Mouse (Mus musculus): Measurements from ENCODE around the gene Sema4c. TPM values are rescaled to one million over a fixed set of nuclear protein-coding genes. Genes with fewer than 3 reads are reported as not detected.

Sema4c gene
- polyA plus RNA-seq, 1 experiment, result 8.0 TPM

DNA sequence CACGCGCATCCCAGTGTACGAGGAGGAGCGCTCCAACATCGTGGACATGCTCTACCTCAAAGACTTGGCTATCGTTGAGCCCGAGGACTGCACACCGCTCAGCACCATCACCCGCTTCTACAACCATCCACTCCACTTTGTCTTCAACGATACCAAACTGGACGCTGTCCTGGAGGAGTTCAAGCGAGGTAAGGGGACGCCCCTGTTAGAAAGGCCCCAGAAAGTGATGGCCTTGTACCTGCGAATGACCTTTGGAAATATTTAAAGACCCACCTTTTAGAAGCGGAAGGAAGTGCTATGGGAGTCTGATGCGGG, 45.2 kb downstream of the Sema4c start:
- H3K27me3 ChIP-seq (replicated peaks; ENCODE audit: control insufficient read depth, insufficient read depth, low read length), result no peaks in the 10 kb centered on the region
- H3K4me3 ChIP-seq (ENCODE audit: insufficient read depth, low read depth, low read length), result peak overlapping the region; percentile 76
- DNase-seq, result no peak
- 6% methylated on average over 16 of the region's 16 CpGs for WGBS
- no peak overlapping the region; the same call in 1 of the 2 replicates for H3K27ac ChIP-seq (ENCODE audit: insufficient read depth, low read depth, low read length)
- H3K36me3 ChIP-seq (ENCODE audit: control insufficient read depth, insufficient read depth, low read length), result no peaks in the 10 kb centered on the region
- TF ChIP-seq CTCF (conservative IDR thresholded peaks at IDR 0.05; ENCODE audit: insufficient read depth, insufficient read length, low read depth, low read length) (no peak), POLR2A (IDR thresholded peaks at IDR 0.05; ENCODE audit: low read depth, low read length) (no peak)
- peaks cover 10% of the 10 kb centered on the region; the same call in 1 of the 2 replicates for H3K4me1 ChIP-seq (ENCODE audit: control insufficient read depth, insufficient read depth, low read length)

DNA sequence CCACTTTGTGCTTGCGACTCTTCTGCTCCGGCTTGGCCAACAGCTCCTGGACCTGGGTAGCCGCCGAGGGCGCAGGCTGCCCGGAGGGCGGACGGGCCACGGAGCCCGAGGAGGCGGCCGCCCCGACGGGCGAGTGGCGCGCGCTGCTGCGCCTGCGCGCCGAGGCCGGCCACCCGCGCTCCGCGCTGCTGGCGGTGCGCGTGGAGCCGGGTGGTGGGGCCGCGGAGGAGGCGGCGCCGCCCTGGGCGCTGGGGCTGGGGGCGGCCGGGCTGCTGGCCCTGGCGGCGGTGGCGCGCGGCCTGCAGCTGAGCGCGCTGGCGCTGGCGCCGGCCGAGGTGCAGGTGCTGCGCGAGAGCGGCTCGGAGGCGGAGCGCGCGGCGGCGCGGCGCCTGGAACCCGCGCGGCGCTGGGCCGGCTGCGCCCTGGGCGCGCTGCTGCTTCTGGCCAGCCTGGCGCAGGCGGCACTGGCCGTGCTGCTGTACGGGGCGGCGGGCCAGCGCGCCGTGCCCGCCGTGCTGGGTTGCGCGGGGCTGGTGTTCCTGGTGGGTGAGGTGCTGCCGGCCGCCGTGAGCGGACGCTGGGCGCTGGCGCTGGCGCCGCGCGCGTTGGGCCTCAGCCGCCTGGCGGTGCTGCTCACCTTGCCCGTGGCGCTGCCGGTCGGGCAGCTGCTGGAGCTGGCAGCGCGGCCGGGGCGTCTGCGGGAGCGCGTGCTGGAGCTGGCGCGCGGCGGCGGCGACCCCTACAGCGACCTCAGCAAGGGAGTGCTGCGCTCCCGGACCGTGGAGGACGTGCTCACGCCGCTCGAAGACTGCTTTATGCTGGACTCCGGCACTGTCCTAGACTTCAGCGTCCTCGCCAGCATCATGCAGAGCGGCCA, 45.8 kb downstream of the Sema4c start:
- H3K36me3 ChIP-seq (ENCODE audit: control insufficient read depth, insufficient read depth, low read length), result no peaks in the 10 kb centered on the region
- peak overlapping the region; percentile 76 for H3K4me3 ChIP-seq (ENCODE audit: insufficient read depth, low read depth, low read length)
- peaks cover 6% of the 10 kb centered on the region; the same call in 1 of the 2 replicates for H3K4me1 ChIP-seq (ENCODE audit: control insufficient read depth, insufficient read depth, low read length)
- peak; percentile 49 for DNase-seq
- no peaks in the 10 kb centered on the region for H3K27me3 ChIP-seq (replicated peaks; ENCODE audit: control insufficient read depth, insufficient read depth, low read length)
- TF ChIP-seq POLR2A (IDR thresholded peaks at IDR 0.05; ENCODE audit: low read depth, low read length) (no peak), CTCF (conservative IDR thresholded peaks at IDR 0.05; ENCODE audit: insufficient read depth, insufficient read length, low read depth, low read length) (0 out of 2 replicates have a peak, but pooled peaks have one; percentile 17)
- 7% methylated on average over 126 of the region's 126 CpGs for WGBS
- H3K27ac ChIP-seq (ENCODE audit: insufficient read depth, low read depth, low read length), result peak overlapping the region; percentile 75

DNA sequence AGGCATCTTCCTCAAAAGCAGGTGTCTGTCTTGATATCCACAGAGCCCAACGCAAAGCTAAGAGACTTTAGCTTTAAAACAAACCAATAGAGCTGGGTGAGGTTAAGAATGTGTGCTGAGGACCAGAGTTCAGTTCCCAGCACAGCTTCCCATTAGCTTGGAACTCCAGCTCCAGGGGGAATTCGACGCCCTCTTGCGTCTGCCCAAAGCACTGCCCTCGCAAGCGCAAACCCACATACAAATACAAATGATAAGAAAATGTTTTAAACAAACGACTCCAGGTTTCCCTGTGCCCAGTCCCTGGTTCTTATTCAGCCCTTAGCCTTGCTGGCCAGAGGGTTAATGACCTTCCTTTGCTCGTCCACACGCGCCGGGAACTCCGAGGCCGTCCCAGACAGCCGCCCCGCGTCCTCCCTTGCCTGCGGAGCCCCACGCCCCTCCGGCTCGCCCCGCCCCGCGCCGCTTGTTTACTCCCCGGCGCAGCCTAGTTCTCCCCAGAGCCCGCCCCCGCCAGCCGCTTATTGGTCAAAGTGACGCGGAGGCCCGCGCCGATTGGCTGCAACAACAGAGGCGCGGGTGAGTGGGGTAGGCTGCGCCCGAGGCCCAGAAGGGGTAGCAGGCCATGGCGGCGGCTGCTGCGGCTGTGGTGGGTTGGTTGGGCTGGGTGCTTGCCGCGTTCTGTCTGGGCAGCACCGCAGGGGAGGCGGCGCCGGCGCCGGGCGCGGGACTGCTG, 46.7 kb downstream of the Sema4c start, which contains the start of gene Cnnm3:
Gene Cnnm3, plus strand, starts transcription at position 579 of the 733 bp plus-strand sequence.
- no peaks in the 10 kb centered on the region; the same call in 1 of the 2 replicates for H3K36me3 ChIP-seq (ENCODE audit: control insufficient read depth, insufficient read depth, low read length)
- 2% methylated on average over 51 of the region's 51 CpGs for WGBS
- peak within 1 kb of the TSS; percentile 75 for H3K27ac ChIP-seq (ENCODE audit: insufficient read depth, low read depth, low read length)
- H3K27me3 ChIP-seq (replicated peaks; ENCODE audit: control insufficient read depth, insufficient read depth, low read length), result no peaks in the 10 kb centered on the region
- peaks cover 6% of the 10 kb centered on the region; the same call in 1 of the 2 replicates for H3K4me1 ChIP-seq (ENCODE audit: control insufficient read depth, insufficient read depth, low read length)
- TF ChIP-seq POLR2A (IDR thresholded peaks at IDR 0.05; ENCODE audit: low read depth, low read length) (peak; percentile 72), CTCF (conservative IDR thresholded peaks at IDR 0.05; ENCODE audit: insufficient read depth, insufficient read length, low read depth, low read length) (peak; percentile 46; the same call in 1 of the 2 replicates)
- peak; percentile 100 for DNase-seq
- peak within 1 kb of the TSS; percentile 76 for H3K4me3 ChIP-seq (ENCODE audit: insufficient read depth, low read depth, low read length)

DNA sequence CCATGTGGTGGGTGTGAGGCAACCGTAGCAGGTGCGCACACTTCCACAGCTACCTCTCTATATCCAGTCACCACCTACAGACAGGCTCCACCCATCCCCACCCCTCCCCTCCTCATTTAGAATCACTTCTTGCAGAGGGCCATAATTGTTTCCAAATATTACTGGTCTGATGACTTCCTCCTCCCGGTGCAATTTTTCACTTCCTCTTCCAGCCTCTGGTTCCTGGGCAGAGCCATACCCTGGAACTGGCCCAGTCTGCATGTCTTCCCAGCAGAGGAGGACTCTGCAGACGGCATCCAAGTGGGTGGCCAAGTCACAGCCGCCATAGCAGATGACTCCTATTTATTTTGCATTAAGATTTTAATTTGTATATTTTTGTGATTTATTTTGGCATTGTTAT, 49.9 kb downstream of the Sema4c start:
- TF ChIP-seq CTCF (conservative IDR thresholded peaks at IDR 0.05; ENCODE audit: insufficient read depth, insufficient read length, low read depth, low read length) (no peak), POLR2A (IDR thresholded peaks at IDR 0.05; ENCODE audit: low read depth, low read length) (no peak)
- H3K36me3 ChIP-seq (ENCODE audit: control insufficient read depth, insufficient read depth, low read length), result no peaks in the 10 kb centered on the region; the same call in 1 of the 2 replicates
- H3K4me3 ChIP-seq (ENCODE audit: insufficient read depth, low read depth, low read length), result no peak overlapping the region
- peaks cover 4% of the 10 kb centered on the region; the same call in 1 of the 2 replicates for H3K4me1 ChIP-seq (ENCODE audit: control insufficient read depth, insufficient read depth, low read length)
- no peaks in the 10 kb centered on the region for H3K27me3 ChIP-seq (replicated peaks; ENCODE audit: control insufficient read depth, insufficient read depth, low read length)
- H3K27ac ChIP-seq (ENCODE audit: insufficient read depth, low read depth, low read length), result no peak overlapping the region
- DNase-seq, result no peak
- WGBS, result 66% methylated on average over 5 of the region's 5 CpGs

DNA sequence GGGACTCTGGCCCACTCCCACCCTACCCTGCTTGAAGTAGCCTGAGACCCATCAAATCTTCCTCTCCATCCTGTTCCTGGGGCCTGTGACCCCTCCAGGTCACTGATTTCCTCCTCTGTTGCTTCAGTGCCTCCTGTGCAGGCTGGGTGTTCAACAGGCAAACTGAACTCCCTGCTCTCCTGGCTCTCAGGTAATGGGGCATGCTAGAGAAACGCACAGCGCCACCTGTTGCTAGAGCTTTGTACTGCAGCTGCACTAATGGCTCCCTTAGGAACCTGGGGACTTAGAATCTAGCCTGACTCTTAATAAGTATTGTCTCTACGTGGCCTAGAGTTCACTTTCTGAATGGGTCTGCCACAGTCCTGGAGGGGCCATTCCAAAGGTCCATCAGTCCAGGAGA, 56.9 kb downstream of the Sema4c start:
- no peak overlapping the region for H3K27ac ChIP-seq (ENCODE audit: insufficient read depth, low read depth, low read length)
- H3K4me1 ChIP-seq (ENCODE audit: control insufficient read depth, insufficient read depth, low read length), result no peaks in the 10 kb centered on the region
- no peaks in the 10 kb centered on the region for H3K36me3 ChIP-seq (ENCODE audit: control insufficient read depth, insufficient read depth, low read length)
- peak; percentile 97 for TF ChIP-seq CTCF (conservative IDR thresholded peaks at IDR 0.05; ENCODE audit: insufficient read depth, insufficient read length, low read depth, low read length)
- TF ChIP-seq POLR2A (IDR thresholded peaks at IDR 0.05; ENCODE audit: low read depth, low read length), result no peak
- no peaks in the 10 kb centered on the region for H3K27me3 ChIP-seq (replicated peaks; ENCODE audit: control insufficient read depth, insufficient read depth, low read length)
- WGBS, result 4% methylated on average over 3 of the region's 3 CpGs
- DNase-seq, result peak; percentile 82
- no peak overlapping the region for H3K4me3 ChIP-seq (ENCODE audit: insufficient read depth, low read depth, low read length)

Other genes with a start within 250 kb of the Sema4c start
- gene Kansl3, start 189.2 kb downstream of the Sema4c start, polyA plus RNA-seq (2012; rRNA removed), result 63.8 and 83.5 TPM in 2 replicates
- 0.06 and 0.08 TPM in 2 replicates for gene Fer1l5, start 186.1 kb downstream of the Sema4c start, polyA plus RNA-seq (2012; rRNA removed)
- 26.0 and 28.7 TPM in 2 replicates for gene Lman2l, start 113.1 kb downstream of the Sema4c start, polyA plus RNA-seq (2012; rRNA removed)
- gene Cnnm4, start 86.7 kb downstream of the Sema4c start, polyA plus RNA-seq (2012; rRNA removed), result 14.3 and 15.9 TPM in 2 replicates
- gene Cnnm3, start 46.5 kb downstream of the Sema4c start, polyA plus RNA-seq (2012; rRNA removed), result 19.8 and 29.5 TPM in 2 replicates
- gene Ankrd23, start 21.5 kb downstream of the Sema4c start, polyA plus RNA-seq (2012; rRNA removed), result 11.8 and 37.9 TPM in 2 replicates
- not detected in 2 replicates for gene Gm42417, start 18.9 kb downstream of the Sema4c start, polyA plus RNA-seq (2012; rRNA removed)
- 16.8 and 22.6 TPM in 2 replicates for gene Ankrd39, start 10.9 kb downstream of the Sema4c start, polyA plus RNA-seq (2012; rRNA removed)
- 0.35 and 1.1 TPM in 2 replicates for gene Fam178b, start 124.8 kb upstream of the Sema4c start, polyA plus RNA-seq (2012; rRNA removed)
- gene Cox5b, start 133.1 kb upstream of the Sema4c start, polyA plus RNA-seq (2012; rRNA removed), result 1,291 and 1,565 TPM in 2 replicates
- gene 4933424G06Rik, start 151.8 kb upstream of the Sema4c start, polyA plus RNA-seq (2012; rRNA removed), result not detected in 2 replicates
- gene Actr1b, start 156.1 kb upstream of the Sema4c start, polyA plus RNA-seq (2012; rRNA removed), result 130 and 141 TPM in 2 replicates
- gene Zap70, start 203.4 kb upstream of the Sema4c start, polyA plus RNA-seq (2012; rRNA removed), result 0.60 and 3.2 TPM in 2 replicates